Mouse (Mus musculus): ENCODE data around the gene Luzp2. TPM values are rescaled to one million over a fixed set of nuclear protein-coding genes. Genes with fewer than 3 reads are reported as not detected.
A peak's percentile ranks its signal among the peaks of the same experiment; 100 is the strongest.

Gene Luzp2
- not detected in 2 replicates for total RNA-seq (2017)

- peak; percentile 82 for ATAC-seq (replicated peaks; ENCODE audit: low read depth, poor library complexity, severe bottlenecking)
Observed at GRCm38 (mm10) chr7:54835372-54835851, at the start of gene Luzp2. Gene Luzp2, plus strand, starts transcription at chr7:54835498.

- no peak for ATAC-seq (replicated peaks; ENCODE audit: low read depth, poor library complexity, severe bottlenecking)
Observed at GRCm38 (mm10) chr7:54787456-54787855, 47.8 kb upstream of the Luzp2 start.

- ATAC-seq (replicated peaks; ENCODE audit: low read depth, poor library complexity, severe bottlenecking): no peak
Observed at GRCm38 (mm10) chr7:54818606-54819005, 16.7 kb upstream of the Luzp2 start.

DNA sequence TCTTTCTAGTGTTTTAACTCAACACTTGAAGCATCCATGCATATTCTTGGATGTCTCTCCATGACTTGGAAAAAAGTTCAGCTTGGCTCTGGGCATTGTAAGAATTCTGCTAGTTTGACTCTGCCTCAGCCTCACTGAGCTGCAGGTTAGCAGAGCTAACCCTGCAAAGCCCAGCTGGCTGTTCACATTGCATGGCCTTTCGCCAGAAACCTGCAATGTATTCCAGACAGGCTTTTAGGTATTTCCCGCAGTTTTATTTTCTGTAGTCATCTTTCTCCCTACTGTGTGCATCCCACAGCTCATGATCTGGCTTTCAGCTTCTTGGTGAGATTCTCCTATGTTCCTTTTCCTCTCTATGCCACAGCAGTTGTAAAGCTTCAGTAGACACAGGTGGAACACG is 6.5 kb upstream of the Luzp2 start:
- ATAC-seq (replicated peaks; ENCODE audit: low read depth, poor library complexity, severe bottlenecking): no peak

- peak; percentile 59 for ATAC-seq (replicated peaks; ENCODE audit: low read depth, poor library complexity, severe bottlenecking)
Observed at GRCm38 (mm10) chr7:54835911-54836352, 634 bp downstream of the Luzp2 start.

DNA sequence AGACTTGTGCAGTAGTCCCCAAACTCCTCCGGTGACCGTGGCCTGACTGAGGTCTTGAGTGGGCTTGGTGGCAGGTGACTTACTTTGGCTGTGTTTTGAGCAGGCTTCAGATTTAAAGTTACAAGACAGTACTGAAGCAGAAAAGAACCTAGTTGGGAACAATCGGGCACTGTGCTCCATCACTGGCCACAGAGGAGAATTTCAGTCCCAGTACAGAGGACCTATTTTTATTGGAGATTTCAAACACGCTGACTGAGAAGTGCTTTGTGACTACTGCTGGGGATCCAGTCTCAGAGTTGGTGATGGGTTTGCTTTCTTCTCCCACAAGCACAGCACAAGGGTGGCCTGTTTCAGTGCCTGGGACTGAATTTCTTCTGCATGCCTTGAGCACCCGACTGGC is 1.1 kb downstream of the Luzp2 start:
- ATAC-seq (replicated peaks; ENCODE audit: low read depth, poor library complexity, severe bottlenecking): no peak; the same call in 1 of the 2 replicates

DNA sequence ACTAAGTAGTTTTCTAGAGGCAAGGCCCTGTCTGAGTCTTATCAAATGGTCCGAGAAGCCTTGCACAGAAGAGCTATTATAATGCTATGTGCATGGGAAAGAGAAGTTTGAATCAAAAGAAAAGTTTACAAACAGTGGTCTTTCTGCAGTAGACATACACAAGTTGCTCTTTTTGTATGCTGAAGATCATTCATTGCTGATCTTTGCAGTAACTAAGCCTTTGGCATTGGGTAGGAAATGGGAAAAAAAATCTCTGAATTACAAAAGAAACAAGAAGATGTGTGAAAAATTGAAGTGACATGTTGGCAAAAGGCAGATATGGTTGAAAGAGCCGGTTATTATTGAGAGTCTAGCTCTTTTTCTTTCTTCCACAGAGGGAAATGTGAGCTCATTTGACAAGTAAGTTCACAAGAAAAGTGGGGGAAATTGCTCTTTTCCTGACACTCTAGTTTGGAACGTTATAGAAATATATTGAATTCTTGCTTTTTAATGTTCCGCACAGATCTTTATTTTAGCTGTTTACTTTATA is 7.6 kb downstream of the Luzp2 start:
- no peak for ATAC-seq (replicated peaks; ENCODE audit: low read depth, poor library complexity, severe bottlenecking)

GRCm38 (mm10) chr7:54845875-54846691 is 10.8 kb downstream of the Luzp2 start:
- peak; percentile 97 for ATAC-seq (replicated peaks; ENCODE audit: low read depth, poor library complexity, severe bottlenecking)

- ATAC-seq (replicated peaks; ENCODE audit: low read depth, poor library complexity, severe bottlenecking): no peak
Observed at GRCm38 (mm10) chr7:54846692-54847020, 11.4 kb downstream of the Luzp2 start.

DNA sequence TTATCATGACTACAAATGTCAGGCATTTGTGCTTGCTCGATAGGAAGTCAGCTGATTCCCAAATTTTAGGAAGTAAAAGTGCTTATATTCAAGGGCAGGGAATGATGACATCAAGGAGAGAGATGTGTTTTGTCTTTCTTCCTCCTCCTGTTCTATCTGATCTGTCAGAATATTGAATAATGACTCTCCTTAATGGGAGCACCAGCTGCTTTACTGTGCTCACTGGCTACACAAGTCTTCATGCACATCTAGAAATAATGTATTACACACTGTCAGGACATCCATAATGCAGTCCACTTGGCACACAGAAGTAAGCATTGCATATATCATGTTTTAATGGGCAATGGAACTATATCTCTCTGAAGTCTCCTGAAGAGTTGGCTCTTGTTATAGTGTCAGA is 17.6 kb downstream of the Luzp2 start:
- no peak for ATAC-seq (replicated peaks; ENCODE audit: low read depth, poor library complexity, severe bottlenecking)

DNA sequence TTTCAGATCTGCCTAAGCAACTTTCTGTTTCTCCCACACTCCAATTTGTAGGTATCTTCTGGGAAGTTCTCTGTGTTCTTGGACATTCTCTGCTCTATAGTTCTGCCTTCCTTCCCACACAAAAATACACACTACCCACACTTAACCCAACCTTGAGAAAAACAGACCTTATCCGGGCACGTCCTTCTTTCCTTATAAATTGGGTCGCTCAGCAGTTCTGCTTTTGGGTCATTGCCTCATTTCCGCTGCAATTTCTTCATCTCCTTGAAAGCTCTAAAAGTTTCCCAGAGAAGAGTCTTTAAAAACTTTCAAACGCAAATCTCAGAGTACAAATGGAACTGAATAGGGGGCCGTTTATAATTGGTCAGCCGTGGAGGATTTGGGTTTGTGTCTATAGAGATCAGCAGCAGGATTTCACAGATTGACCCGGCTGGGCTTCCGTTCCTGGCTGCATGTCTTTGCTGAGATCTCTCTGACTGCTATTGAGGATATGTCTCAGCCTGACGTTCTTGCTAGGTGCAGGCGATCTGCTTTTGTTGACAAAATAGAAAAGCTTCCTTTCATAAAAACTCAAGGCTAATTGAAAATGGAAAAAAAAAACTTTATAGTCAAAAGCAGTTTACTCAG is 26.0 kb downstream of the Luzp2 start:
- ATAC-seq (replicated peaks; ENCODE audit: low read depth, poor library complexity, severe bottlenecking): peak; percentile 22; the same call in 1 of the 2 replicates

DNA sequence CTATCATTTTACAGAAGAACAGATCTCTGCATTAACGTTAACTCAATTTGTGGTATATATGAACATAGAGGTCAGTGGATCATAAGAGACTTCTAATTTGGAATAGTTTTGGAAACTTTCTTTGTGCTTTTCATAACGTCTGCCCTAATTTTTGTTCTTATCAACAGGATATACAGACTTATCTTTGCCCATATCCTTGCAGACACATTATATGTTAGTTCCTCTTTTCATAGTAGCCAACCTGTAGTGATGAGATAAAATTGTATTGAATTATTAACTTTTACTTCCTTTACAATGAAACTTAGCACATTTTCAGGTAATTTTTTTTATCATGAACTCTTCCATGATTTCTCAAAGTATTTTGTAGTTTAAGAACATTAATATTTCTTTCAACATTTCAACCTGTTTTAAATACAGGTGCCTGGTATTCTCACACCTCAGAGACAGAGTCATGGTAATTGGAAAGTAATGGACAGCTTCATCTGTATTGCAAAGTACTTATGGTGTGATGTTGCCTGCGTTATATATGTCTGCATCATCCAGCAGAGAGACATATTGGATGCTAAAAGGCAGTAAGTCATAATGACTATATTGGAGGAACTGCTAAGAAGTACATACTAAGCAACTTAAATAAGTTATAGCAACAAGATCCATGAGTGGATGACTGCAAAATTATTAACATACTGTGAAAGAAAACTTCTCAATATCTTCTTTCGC is 43.8 kb downstream of the Luzp2 start:
- ATAC-seq (replicated peaks; ENCODE audit: low read depth, poor library complexity, severe bottlenecking): peak; percentile 99

DNA sequence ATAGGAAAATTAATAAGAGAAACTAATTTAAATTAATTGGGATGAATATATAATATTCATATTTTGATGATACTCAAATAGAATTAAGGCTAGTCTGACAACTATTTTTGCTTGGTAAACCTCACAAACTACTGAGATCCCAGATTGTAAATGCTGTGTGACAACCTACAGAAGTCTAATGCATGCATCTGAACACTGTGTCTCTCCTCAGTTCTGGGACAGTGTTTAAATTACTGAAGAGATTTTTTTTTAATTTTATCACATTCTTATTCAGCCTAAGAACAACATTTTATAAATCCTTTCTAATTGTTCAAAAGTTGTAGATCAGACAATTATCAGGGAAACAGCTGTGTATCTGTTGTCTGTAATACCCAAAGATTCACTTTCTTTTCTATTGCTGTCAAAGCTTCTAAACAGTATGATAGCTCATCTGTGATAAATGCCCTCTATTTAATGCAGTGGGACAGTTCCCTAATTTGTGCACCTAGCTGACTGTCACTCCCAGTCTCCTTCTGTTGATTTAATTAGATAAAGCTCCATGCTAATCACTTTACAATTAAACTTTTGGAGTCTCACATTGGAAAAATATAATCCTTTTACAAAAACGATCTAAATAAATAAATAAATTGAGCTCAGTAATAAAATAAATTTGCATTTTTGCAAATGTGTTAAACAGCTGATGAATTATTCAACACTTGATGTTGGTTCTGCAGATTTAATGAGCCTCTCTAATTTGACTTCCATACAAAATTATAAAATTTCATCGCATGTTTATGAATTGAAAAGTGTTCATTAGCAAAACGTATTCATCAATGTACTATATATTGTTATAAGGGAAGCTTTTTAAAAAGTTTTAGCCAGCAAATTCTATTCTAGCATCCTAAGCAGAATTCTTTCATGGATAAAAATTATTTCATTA is 58.7 kb downstream of the Luzp2 start:
- no peak for ATAC-seq (replicated peaks; ENCODE audit: low read depth, poor library complexity, severe bottlenecking)

GRCm38 (mm10) chr7:54898589-54898988 is 63.3 kb downstream of the Luzp2 start:
- ATAC-seq (replicated peaks; ENCODE audit: low read depth, poor library complexity, severe bottlenecking): no peak

- no peak for ATAC-seq (replicated peaks; ENCODE audit: low read depth, poor library complexity, severe bottlenecking)
Observed at GRCm38 (mm10) chr7:54909958-54910357, 74.7 kb downstream of the Luzp2 start.

- no peak for ATAC-seq (replicated peaks; ENCODE audit: low read depth, poor library complexity, severe bottlenecking)
Observed at GRCm38 (mm10) chr7:54914030-54914429, 78.7 kb downstream of the Luzp2 start.

DNA sequence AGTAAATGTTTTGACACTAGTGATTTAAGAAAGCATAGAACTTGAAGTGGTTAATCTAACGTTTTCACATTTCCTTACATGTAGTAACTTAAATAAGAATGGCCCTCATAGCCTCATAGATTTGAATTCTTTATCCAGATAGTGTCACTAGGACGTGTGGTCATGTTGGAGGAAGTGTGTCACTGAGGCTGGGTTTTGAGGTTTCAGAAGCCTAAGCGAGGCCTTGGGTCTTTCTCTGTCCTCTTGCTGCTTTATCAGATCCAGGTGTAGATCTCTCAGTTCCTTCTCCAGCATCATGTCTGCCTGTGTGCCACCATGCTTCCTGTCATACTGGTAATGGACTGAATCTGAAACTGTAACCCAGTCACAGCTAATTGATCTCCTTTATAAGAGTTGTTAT is 86.7 kb downstream of the Luzp2 start:
- ATAC-seq (replicated peaks; ENCODE audit: low read depth, poor library complexity, severe bottlenecking): no peak

DNA sequence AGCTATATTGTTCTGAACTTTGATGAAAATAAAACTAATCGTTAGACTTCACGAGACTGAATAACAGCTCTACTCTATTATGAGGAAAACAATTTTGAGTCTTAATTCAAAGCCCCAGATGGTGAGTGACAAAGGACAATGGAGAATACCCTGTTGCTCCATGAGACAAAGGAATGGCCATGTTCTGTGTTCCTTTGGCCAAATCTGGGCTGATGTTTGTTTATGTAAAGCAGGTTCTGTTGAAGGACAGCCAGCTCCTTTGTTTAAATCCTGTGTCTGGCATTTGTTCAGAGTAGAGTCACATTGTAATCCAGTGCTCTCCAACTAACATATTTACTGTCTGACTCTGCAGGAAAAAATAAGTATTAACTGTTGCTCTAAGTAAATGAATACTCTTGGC is 121.5 kb downstream of the Luzp2 start:
- no peak for ATAC-seq (replicated peaks; ENCODE audit: low read depth, poor library complexity, severe bottlenecking)

- ATAC-seq (replicated peaks; ENCODE audit: low read depth, poor library complexity, severe bottlenecking): no peak
Observed at GRCm38 (mm10) chr7:54962678-54963077, 127.4 kb downstream of the Luzp2 start.

DNA sequence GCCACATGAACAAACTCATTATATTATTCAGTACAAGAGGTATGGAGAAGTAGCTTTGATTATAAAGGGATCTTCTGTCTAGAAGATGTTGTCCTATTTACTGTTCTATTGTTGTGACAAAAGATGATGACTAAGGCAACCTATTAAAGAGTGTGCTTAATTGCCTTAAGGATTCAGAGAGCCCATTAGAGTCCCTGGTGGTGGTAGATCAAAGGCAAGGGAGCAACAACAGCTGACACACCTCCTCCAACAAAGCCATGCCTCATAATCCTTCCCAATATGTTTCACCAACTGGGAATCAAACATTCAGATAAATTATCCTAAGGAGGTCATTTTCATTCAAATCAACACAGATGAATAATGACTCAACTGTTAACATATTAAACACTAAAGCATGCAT is 142.1 kb downstream of the Luzp2 start:
- no peak for ATAC-seq (replicated peaks; ENCODE audit: low read depth, poor library complexity, severe bottlenecking)

All from common myeloid progenitor, adult 5-6 weeks (primary cell).